Comparison of ENCODE assay signal across 27 mouse cellular contexts in genomic region chr13:95730491-95730890, GRCm38 (mm10).
"Had no signal": no experiment of that assay in that cellular context is flagged by ENCODE, and none has a peak within 500 bp of the region (broad histone marks: within the 10 kb centered on the region; RNA-seq: fewer than 3 reads in every experiment).

No protein-coding gene starts in this region.

- H3K9me3 ChIP-seq: heart, embryonic 10.5 days; heart, embryonic 12.5 days; hindbrain, embryonic 10.5 days; hindbrain, embryonic 13.5 days; hindbrain, embryonic 15.5 days; limb, embryonic 13.5 days; limb, embryonic 15.5 days; liver, embryonic 12.5 days had no signal

- H3K27ac ChIP-seq: gastrocnemius, adult 2 months; heart, embryonic 10.5 days; hindbrain, embryonic 10.5 days; hindbrain, embryonic 13.5 days; hindbrain, embryonic 15.5 days; hindbrain, postnatal 0 days; layer of hippocampus, adult 2 months; limb, embryonic 13.5 days; limb, embryonic 15.5 days; liver, embryonic 12.5 days; liver, embryonic 14.5 days had no signal

- H3K4me1 ChIP-seq: heart, embryonic 10.5 days; heart, embryonic 12.5 days; hindbrain, embryonic 10.5 days; hindbrain, embryonic 13.5 days; hindbrain, embryonic 15.5 days; limb, embryonic 13.5 days; limb, embryonic 15.5 days had no signal

- DNase-seq: gastrocnemius, adult 2 months; gastrocnemius, postnatal 10 days; gastrocnemius, postnatal 25 days; heart, adult 18-20 months; heart, postnatal 10 days; heart, postnatal 4 days; kidney, adult 11 months; kidney, adult 2 months; kidney, adult 9 months; kidney, postnatal 10 days; kidney, postnatal 25 days; kidney, postnatal 4 days; layer of hippocampus, adult 9-11 months; layer of hippocampus, postnatal 36 days; left cerebral cortex, postnatal 4 days had no signal

- H3K36me3 ChIP-seq: heart, embryonic 10.5 days; heart, embryonic 12.5 days; hindbrain, embryonic 13.5 days; hindbrain, embryonic 15.5 days; limb, embryonic 15.5 days had no signal

- H3K9ac ChIP-seq: heart, embryonic 12.5 days; hindbrain, embryonic 13.5 days; hindbrain, embryonic 15.5 days; limb, embryonic 13.5 days; limb, embryonic 15.5 days; liver, embryonic 12.5 days; liver, embryonic 14.5 days had no signal

- H3K4me2 ChIP-seq: heart, embryonic 12.5 days; hindbrain, embryonic 13.5 days; hindbrain, embryonic 15.5 days; limb, embryonic 13.5 days; limb, embryonic 15.5 days; liver, embryonic 12.5 days had no signal

- H3K27me3 ChIP-seq: heart, embryonic 12.5 days; hindbrain, embryonic 13.5 days; hindbrain, embryonic 15.5 days; limb, embryonic 13.5 days; limb, embryonic 15.5 days; liver, embryonic 12.5 days had no signal

- H3K4me3 ChIP-seq: gastrocnemius, adult 2 months; heart, embryonic 10.5 days; heart, embryonic 12.5 days; hindbrain, embryonic 10.5 days; hindbrain, embryonic 13.5 days; hindbrain, embryonic 15.5 days; layer of hippocampus, adult 2 months; limb, embryonic 13.5 days; limb, embryonic 15.5 days; liver, embryonic 12.5 days had no signal

- ATAC-seq: hindbrain, postnatal 0 days; intestine, embryonic 16.5 days; liver, embryonic 12.5 days had no signal
